Mouse (Mus musculus): ENCODE measurements around the gene Gm21985.
"Not testable (repeated sequence)": the region's sequence is repeated elsewhere in the genome, so short reads cannot be mapped to it uniquely, and the experiment has no call there.

The Gm21985 gene

GRCm38 (mm10) chr2:112390843-112391242 lies 124.7 kb downstream of the Gm21985 start:
- in situ Hi-C loops (cut with MboI, MseI), result no loop called here

GRCm38 (mm10) chr2:112391346-112392000 lies 125.4 kb downstream of the Gm21985 start:
- in situ Hi-C loops (cut with MboI, MseI), result no loop called here

GRCm38 (mm10) chr2:112392689-112393088 lies 126.6 kb downstream of the Gm21985 start:
- in situ Hi-C loops (cut with MboI, MseI), result no loop called here

- in situ Hi-C loops (cut with MboI, MseI), result no loop called here
Observed at GRCm38 (mm10) chr2:112393958-112394357, 127.8 kb downstream of the Gm21985 start.

- in situ Hi-C loops (cut with MboI, MseI), result no loop called here
Observed at GRCm38 (mm10) chr2:112396649-112397048, 130.5 kb downstream of the Gm21985 start.

- in situ Hi-C loops (cut with MboI, MseI), result no loop called here
Observed at GRCm38 (mm10) chr2:112407030-112407429, 140.9 kb downstream of the Gm21985 start.

- in situ Hi-C loops (cut with MboI, MseI), result no loop called here
Observed at GRCm38 (mm10) chr2:112425308-112425707, 159.2 kb downstream of the Gm21985 start.

DNA sequence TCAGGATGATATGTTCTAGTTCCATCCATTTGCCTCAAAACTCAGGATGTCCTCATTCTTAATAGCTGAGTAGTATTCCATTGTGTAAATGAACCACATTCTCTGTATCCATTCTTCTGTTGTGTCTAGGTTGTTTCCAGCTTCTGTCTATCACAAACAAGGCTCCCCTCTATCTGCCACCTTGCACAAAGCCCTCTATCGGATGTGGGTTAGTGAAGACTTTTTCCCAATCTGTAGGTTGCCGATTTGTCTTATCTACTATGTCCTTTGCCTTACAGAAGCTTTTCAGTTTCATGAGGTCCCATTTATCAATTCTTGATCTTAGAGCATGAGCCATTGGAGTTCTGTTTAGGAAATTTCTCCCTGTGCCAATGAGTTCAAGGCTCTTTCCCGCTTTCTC lies 162.4 kb downstream of the Gm21985 start:
- in situ Hi-C loops (cut with MboI, MseI), result not testable (repeated sequence)

DNA sequence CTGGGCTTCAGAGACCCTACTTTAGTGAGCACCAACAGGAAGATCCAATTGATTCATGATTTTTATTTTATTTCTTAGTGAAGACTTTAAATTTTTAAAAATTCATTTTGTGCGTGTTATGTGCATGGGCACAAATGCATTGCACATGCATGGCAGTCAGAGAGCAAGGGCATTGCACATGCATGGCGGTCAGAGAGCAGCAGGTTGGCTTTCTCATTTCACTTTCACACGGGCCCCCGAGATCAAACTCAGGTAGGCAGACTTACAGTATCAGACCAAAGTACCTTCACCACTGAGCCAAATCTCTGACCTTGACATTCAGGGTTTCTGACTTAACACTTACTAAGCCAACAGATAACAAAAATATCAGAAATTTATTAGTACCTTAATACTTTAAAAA lies 163.6 kb downstream of the Gm21985 start:
- in situ Hi-C loops (cut with MboI, MseI), result no loop called here

- in situ Hi-C loops (cut with MboI, MseI), result no loop called here
Observed at GRCm38 (mm10) chr2:112430403-112430802, 164.3 kb downstream of the Gm21985 start.

DNA sequence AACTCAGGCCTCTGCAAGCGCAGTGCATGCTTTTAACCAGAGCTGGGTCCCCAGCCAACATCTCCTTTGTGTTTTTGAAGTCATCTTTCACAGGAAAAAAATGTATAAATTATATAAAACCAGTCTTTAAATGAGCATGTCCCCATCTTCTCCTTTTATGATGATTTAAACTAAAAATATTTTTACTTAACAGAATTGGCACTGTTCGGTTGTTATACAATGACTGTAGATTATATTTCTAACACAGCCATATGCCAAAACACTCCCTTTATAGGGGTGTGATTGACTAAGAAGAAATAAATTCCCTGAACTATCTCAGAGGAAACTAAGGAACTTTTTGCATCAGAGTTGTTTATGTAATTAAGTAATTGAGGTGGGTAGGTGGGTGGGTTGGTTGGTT lies 166.4 kb downstream of the Gm21985 start:
- in situ Hi-C loops (cut with MboI, MseI), result no loop called here

DNA sequence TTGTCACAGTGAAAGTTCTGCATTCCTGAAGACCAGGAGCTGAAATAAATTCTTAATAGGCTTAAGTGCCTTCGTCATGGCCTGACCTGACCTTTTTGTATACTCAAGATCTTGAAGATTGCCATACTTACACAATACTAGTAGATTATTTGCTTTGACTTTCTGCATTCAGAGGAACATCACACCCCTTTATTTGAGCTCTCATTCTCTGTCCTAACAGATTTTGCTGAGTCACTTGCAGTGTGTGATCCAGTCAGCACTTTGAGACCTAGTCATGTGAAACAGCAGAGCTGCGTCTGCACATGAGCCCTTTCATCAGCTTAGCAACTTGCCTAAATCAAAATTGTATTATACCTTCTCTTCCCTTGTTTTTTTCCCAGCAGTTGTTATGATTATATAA lies 167.2 kb downstream of the Gm21985 start:
- in situ Hi-C loops (cut with MboI, MseI), result no loop called here

DNA sequence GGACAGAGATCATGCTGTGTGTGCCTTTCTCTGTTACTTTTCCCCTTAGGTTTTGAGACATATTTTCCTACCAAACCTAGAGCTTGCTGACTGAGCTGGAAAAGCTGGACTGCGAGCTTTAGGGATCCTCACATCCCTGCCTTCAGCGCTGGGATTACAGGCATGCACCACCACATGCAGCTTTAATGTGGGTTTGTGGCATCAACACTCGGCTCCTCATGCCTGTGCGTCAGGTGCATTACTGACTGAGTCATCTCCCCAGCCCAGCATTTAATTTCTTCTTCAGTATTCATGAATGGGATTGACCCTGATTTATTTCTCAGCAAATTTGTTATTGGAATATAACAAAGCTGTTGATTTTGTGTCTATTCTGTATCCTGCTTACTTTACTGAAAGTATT lies 170.2 kb downstream of the Gm21985 start:
- in situ Hi-C loops (cut with MboI, MseI), result no loop called here

- in situ Hi-C loops (cut with MboI, MseI), result no loop called here
Observed at GRCm38 (mm10) chr2:112437589-112437988, 171.5 kb downstream of the Gm21985 start.

DNA sequence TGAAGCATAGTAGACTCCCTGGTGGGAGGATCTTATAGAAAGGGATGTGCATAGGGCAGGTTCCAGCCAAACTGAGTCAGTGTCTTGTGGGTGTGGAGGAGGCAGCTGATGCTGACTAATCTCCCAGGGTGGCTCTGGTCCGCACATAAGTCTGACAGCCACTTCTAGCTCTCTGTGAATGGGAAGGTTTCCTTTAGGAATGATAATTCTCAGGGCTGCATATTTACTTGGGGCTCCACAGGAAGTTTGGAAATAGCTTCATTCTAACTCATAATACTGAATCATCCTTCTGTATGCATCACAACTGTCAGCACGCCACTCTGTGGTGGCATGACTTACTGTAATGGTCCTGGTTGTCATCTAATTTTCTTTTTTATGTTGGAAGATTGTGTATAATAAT lies 177.4 kb downstream of the Gm21985 start:
- in situ Hi-C loops (cut with MboI, MseI), result loop anchor here (5.0 kb wide), 1 partner anchor 56 kb away; no protein-coding TSS in a partner anchor

GRCm38 (mm10) chr2:112445511-112445910 lies 179.4 kb downstream of the Gm21985 start:
- in situ Hi-C loops (cut with MboI, MseI), result no loop called here

GRCm38 (mm10) chr2:112448046-112448445 lies 181.9 kb downstream of the Gm21985 start:
- in situ Hi-C loops (cut with MboI, MseI), result not testable (repeated sequence)

DNA sequence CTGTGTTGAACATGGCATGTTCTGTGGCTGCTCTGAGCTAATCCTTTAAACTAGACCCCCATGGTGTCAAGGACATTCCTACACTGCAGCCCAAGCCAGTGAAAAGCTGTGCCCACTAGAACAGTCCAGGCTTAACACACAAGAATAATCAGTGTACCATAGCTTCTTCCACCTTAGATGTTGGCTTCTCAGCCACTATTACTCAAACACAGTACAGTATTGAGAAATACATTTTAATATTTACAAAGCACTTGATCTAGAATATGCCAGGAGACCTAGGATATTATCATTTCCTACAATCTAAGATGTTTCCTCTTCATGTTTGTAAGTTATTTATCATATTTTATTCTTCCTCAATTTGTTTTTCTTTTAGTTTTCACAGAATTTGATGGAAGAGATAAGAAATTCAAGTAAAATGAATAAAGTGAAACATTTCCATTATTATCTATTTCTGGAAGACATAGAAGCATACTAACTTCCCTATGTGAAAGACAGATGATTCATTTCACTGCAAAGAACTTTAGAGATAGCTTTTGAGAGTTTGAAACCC lies 182.5 kb downstream of the Gm21985 start:
- in situ Hi-C loops (cut with MboI, MseI), result no loop called here

DNA sequence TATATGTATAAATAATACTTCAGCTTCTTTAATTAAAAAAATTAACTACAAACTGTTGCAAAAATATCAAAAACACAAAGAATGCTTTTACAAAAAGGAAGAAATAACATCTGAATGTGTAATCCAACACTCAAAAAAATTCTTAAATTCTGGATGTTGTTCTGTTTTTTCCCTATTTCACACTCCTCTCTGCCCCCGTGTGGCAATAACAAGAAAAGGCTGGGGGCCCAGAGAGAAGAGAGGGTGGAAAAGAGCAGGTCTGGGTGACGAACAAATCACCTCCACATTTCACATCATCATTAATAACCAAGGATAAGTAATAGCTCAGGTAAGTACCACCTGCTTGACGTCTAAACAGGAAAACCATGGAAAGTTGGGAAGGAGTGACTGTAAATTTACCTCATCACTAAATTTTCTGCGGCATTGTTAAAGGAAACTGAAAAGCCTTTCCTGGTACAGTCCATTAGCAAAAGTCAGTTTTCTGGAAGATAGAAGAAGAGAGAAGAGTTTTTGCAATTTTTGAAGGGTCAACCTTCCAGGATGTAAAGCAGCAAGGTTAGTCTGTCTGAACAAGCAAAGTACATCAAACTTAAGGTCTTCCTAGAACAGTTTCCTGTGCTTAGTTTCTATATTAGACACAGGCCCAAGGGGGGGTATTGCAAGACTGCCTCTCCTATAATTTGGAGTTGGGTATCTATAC lies 183.6 kb downstream of the Gm21985 start:
- in situ Hi-C loops (cut with MboI, MseI), result no loop called here

DNA sequence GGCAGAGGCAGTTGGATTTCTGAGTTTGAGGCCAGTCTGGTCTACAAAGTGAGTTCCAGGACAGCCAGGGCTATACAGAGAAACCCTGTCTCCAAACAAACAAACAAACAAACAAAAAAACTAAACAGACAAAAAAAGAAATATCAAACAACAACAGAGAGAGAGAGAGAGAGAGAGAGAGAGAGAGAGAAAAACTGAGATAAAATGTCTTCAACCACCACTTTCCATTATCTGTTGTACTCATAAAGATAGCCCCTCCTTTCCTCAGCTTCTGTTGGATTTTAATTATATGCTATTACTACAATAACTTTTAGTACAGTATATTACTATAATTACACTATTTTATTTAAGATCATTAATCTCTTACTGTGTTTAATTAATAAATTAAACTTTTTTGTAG lies 186.4 kb downstream of the Gm21985 start:
- in situ Hi-C loops (cut with MboI, MseI), result not testable (repeated sequence)

- in situ Hi-C loops (cut with MboI, MseI), result no loop called here
Observed at GRCm38 (mm10) chr2:112454125-112454861, 188.2 kb downstream of the Gm21985 start.

DNA sequence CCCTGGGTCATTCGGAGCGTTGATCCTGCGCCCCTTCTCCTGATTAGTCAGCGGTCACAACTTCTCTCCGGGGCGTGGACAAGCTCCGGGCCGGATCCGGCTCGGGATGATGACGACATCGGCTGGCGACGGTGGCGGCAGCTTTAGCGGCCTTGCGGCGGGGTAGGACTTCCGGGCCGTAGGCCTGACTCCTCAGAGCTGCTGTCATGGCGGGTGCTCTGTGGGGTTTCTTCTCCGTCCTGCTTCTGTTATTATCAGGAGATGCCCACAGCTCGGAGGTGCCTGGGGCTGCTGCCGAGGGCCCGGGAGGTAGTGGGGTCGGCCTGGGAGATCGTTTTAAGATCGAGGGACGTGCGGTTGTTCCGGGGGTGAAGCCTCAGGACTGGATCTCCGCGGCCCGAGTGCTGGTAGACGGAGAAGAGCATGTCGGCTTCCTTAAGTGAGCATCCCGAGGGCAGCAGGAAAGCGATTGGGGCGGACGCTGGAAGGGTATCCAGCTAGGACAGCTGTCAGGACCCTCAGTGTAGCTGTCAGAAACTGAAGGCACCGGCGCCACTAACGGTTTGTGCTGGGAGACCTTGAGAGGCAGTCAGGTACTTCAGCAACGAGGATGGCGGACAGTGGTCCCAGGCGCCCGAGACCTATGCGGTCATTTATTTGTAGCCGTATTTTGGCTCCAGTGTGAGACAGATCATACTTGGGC lies 188.9 kb downstream of the Gm21985 start, which contains the start of gene Emc7:
Gene Emc7, plus strand, starts transcription at position 136 of the 703 bp plus-strand sequence.
- in situ Hi-C loops (cut with MboI, MseI), result no loop called here

Measured in T-helper 1 cell (primary cell).